Mouse (Mus musculus): ENCODE results near the gene Pum1.

Gene Pum1

DNA sequence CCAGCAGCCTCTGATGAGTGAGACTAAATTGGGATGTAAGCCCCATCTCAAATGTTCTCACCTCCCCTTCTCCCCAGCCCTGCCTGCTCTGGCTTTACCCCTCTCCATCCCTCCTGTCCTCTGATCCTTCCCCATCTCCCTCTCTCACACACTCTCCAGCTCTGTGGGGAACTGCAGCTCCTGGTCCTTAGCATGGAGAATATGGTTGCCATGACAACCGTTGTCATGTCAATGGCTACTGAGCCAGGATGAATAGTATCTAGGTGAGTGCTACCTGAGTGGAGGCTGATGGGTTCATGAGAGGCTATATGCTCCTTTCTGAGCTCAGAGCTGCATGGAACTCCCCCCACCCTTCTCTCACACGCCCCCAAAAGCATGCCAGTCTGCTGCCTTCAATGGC is 150.8 kb downstream of the Pum1 start:
- no peak for DNase-seq (ENCODE audit: extremely low read depth, low read depth)

DNA sequence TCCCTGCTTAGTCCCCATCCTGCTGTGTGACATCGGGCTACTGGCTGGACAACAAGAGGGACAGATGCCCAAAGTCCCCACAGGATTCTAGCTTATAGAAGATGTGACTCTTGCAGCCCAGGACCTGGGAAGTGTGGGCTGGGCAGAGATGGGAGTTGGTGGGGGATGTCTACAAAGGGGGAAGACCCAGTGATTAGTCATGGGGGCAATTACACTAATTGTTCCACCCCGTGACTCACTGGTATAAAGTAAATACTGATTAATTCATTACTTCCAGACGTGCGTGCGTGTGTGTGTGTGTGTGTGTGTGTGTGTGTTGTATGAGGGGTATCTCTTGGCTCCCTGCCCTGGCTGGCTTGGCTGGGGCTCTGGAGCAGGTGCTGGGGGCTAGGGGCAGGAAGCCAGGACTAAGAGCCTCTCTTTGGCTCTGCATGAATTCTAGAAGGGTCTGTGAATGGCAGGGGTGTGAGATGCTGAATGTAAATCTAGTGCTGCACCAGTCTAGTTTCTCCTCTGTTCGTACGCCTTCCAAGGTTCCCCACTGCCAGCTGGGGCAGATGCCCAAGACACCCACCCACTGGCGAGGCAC is 151.7 kb downstream of the Pum1 start:
- no peak for DNase-seq (ENCODE audit: extremely low read depth, low read depth)

DNA sequence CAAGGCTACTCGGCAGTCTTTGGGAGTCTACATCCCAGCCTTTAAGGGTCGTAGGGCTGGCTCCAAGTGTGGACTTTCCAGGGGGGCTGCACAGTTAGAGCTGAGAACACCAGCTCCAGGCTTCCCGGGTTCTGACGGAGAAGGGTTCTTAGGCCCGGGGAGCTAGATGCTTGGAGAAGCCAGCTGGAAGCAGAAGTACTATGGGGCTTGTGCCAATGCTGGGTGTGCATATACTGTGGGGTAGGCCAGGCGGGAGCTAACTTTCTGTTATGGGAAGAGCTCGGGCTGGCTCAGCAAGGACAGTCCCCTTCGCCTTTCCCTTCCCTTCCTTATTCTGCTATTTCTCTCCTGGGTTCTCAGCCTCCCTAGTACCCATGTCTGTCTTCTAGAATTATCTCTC is 152.7 kb downstream of the Pum1 start:
- no peak for DNase-seq (ENCODE audit: extremely low read depth, low read depth)

DNA sequence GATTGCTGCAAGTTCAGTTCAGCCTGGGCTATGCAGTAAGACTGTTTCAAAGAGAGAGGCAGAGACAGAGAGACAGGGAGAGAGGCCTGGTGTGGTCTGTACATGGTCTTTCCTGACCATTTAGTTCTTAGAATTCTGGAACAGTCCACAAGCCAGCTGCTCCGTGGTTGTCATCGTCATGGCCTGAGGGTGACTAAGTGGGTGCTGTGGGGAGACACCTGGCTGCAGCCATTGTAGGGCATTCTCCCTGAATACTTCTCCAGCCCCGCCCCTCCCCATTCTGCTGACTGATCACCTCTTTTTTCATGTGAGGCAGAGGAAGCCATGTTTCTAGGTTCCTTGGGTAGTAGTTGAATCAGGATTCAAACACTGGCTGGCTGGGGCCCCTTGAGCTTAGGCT is 156.7 kb downstream of the Pum1 start:
- DNase-seq (ENCODE audit: extremely low read depth, low read depth) = no peak

DNA sequence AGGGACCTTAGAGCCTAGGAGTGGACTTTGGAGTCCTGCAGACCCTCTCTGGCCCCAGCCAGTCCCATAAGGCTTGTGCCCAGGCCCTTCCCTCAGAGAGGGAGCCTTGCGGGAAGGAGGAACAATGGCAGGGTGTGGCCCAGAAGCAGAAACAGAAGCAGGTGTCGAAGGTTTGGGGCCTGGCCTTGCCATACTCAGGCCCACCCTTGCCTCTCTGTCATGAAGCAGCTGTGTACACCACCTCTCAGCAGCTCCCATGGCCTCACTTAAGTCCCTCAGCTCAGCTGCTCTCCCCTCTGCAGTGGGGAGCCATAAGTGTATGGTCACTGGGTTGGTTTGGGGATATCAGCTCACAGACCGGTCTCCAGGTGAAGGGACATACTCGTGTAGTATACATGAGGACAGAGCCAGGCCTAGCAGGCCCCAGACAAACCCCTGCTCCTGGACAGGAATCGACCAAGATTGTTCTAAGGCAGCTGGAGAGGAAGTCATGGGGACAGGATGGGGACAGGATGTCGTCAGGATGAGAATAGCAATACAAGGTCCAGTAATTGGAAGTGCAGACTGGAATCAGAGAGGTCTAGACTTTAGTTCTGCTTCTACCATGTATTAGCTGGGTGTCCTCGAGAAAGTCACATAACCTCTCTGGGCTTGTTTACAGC is 157.6 kb downstream of the Pum1 start:
- no peak for DNase-seq (ENCODE audit: extremely low read depth, low read depth)

DNA sequence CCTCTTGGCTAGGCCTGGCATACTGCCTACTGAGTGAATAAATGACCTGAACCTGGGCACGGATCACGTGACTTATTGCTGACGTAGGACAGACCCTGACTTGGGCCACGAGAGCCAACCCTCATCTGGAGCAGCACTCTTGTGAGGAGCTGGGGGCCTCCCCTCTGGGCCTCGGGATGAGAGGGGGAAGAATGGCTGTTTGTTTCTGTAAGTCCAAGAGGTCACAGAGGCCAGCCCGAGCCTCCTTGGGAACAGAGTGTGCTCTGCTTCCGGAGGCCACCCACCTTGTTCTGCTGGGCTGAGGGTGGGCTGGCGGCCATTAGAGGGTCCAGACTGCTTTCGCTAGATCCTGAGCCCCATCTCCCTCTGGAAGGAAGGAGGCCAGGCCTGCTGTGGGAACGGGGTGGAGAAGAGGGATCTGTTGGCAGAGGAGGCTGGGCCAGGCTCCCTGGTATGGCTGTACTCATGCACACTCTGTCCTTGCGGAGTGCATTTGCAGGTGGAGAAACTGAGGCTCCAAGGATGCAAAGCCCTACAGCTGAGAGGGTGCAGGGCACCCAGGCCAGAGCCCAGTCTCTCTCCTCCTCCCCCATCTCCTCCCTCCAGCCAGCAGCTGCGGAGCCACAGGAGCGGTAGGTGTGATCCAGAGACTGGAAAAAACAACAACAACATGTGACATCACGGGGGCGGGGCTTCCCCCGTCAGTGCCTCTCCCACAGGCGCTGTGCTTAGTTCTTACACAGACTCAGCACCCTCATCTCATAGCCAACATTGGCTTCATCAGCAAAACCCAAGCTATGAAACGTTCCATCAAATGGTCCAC is 165.9 kb downstream of the Pum1 start:
- DNase-seq (ENCODE audit: extremely low read depth, low read depth) = no peak

Data from MEL-GATA-1-ER (cell line).